Mouse (Mus musculus): ENCODE results near the gene Ehmt1.

DNA sequence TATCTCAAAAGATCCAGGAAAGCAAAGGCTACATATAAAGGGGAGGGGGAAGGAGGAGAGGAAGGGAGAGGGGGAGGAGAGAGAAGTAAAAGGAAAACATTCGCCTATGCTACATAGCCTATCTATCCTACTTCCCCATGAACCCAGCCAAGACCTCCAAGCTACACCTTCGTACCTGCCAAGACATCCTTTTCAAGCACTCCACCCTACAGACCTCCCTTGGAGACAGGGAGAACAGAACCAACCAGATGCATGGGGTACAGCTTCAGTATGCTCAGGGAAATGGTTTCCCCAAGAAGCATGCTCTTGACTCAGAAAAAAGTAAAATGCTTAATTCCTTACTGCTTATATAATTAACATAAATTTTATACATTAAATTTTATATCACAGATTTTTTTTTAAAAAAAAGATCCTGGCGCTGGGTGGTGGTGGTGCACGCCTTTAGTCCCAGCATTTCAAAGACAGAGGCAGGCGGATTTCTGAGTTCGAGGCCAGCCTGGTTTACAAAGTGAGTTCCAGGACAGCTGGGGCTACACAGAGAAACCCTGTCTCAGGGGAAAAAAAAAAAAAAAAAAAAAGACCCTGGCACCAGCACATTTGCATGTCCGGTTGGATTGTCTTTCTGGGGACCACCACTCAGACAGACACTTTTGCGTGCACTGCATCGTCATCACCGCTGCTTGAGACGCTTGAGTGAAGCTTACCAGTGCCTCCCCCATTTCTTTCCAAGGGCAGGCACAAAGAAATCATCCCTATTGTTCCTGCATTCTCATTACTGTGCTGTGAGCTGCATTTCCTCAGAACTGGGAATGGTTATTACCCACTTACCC is 14.4 kb downstream of the Ehmt1 start:
- no peak for TF ChIP-seq CTCF (conservative IDR thresholded peaks at IDR 0.05; ENCODE audit: low read length)
- no peak for TF ChIP-seq POU5F1 (IDR thresholded peaks at IDR 0.05; ENCODE audit: borderline replicate concordance, low read length)
- no peak for TF ChIP-seq NANOG (IDR thresholded peaks at IDR 0.05; ENCODE audit: borderline replicate concordance, low read length)
